Mouse (Mus musculus) liver, adult (tissue): Measurements from ENCODE around the gene Atp2c1.

Source experiments
- GATA4 ChIP-seq: IDR thresholded peaks from 2 replicates; pipeline ENCODE4 v1.6.1; 2014; ENCODE audit warnings: mild to moderate bottlenecking, low read length; ENCODE audit not compliant: insufficient replicate concordance

The Atp2c1 gene

GRCm38 (mm10) chr9:105408549-105408948 lies 118.6 kb downstream of the Atp2c1 start:
- no peak for TF ChIP-seq GATA4

- TF ChIP-seq GATA4 = no peak
These were observed 131.9 kb downstream of the Atp2c1 start, which contains the start of the genes Aste1 and Nek11 for GRCm38 (mm10) chr9:105395218-105395627. Aste1 (plus strand) TSS chr9:105395392. Nek11 (minus strand) TSS chr9:105395524.

- TF ChIP-seq GATA4 = no peak
These were observed 132.4 kb downstream of the Atp2c1 start for GRCm38 (mm10) chr9:105394720-105395119.

GRCm38 (mm10) chr9:105390616-105391015 lies 136.5 kb downstream of the Atp2c1 start:
- TF ChIP-seq GATA4 = no peak

GRCm38 (mm10) chr9:105389289-105389688 lies 137.8 kb downstream of the Atp2c1 start:
- TF ChIP-seq GATA4 = no peak

- no peak for TF ChIP-seq GATA4
These were observed 139.7 kb downstream of the Atp2c1 start for GRCm38 (mm10) chr9:105387403-105387802.

GRCm38 (mm10) chr9:105379533-105380145 lies 147.5 kb downstream of the Atp2c1 start:
- TF ChIP-seq GATA4 = no peak

GRCm38 (mm10) chr9:105377622-105378021 lies 149.5 kb downstream of the Atp2c1 start:
- TF ChIP-seq GATA4 = no peak

GRCm38 (mm10) chr9:105376954-105377530 lies 150.1 kb downstream of the Atp2c1 start:
- no peak for TF ChIP-seq GATA4

GRCm38 (mm10) chr9:105376411-105376810 lies 150.7 kb downstream of the Atp2c1 start:
- no peak for TF ChIP-seq GATA4

GRCm38 (mm10) chr9:105374361-105374760 lies 152.8 kb downstream of the Atp2c1 start:
- no peak for TF ChIP-seq GATA4

- no peak for TF ChIP-seq GATA4
These were observed 158.5 kb downstream of the Atp2c1 start for GRCm38 (mm10) chr9:105368605-105369004.

GRCm38 (mm10) chr9:105366199-105366598 lies 160.9 kb downstream of the Atp2c1 start:
- TF ChIP-seq GATA4 = no peak

GRCm38 (mm10) chr9:105363520-105364231 lies 163.4 kb downstream of the Atp2c1 start:
- no peak for TF ChIP-seq GATA4

- no peak for TF ChIP-seq GATA4
These were observed 164.9 kb downstream of the Atp2c1 start for GRCm38 (mm10) chr9:105362181-105362580.
